In the genomic region with DNA sequence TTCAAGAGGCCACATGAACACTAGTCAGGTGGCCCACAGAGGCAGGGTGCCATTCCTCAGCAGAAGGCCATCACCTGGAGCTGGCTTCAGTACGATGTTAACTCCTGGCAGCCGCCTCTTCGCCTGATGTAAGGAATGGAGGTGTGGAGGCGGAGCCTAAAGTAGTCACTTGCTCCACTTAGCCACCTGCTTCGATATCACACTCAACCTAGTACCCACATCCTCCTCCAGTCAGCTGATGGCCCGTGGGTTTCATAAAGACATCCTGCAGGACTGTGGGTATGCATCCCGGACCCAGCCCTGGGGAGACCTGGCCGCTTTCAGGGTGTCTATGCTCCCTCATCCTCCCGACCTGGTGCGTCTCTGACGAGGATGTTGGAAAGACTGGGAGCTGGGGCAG, we compare ENCODE assay signal across 15 mouse cellular contexts.
"Had no signal": no experiment of that assay in that cellular context is flagged by ENCODE, and none has a peak within 500 bp of the region (broad histone marks: within the 10 kb centered on the region; RNA-seq: fewer than 3 reads in every experiment).

No protein-coding gene starts in this region.

- H3K36me3 ChIP-seq: limb, embryonic 15.5 days; liver, embryonic 12.5 days; midbrain, embryonic 10.5 days; midbrain, embryonic 15.5 days had no signal

- H3K4me3 ChIP-seq: limb, embryonic 15.5 days; liver, embryonic 12.5 days; midbrain, embryonic 10.5 days; midbrain, embryonic 15.5 days had no signal

- H3K27me3 ChIP-seq: limb, embryonic 15.5 days; liver, embryonic 12.5 days; midbrain, embryonic 15.5 days had no signal

- H3K9me3 ChIP-seq: limb, embryonic 15.5 days; liver, embryonic 12.5 days; midbrain, embryonic 10.5 days; midbrain, embryonic 15.5 days had no signal

- ATAC-seq: inflammation-experienced regulatory T-cells, adult 6 months; intestine, postnatal 0 days; liver, embryonic 12.5 days; midbrain, embryonic 15.5 days had no signal

- H3K4me1 ChIP-seq: limb, embryonic 15.5 days; liver, embryonic 12.5 days had no signal

- H3K27ac ChIP-seq: limb, embryonic 15.5 days; liver, embryonic 12.5 days; midbrain, embryonic 10.5 days; stomach, postnatal 0 days had no signal

- DNase-seq: kidney, adult 8-10 months; kidney, postnatal 25 days; layer of hippocampus, postnatal 36 days; lung, embryonic 14.5 days; lung, postnatal 10 days; lung, postnatal 4 days; thymus, adult 18-20 months; thymus, postnatal 14 days had no signal

- H3K9ac ChIP-seq: limb, embryonic 15.5 days; liver, embryonic 12.5 days; lung, embryonic 14.5 days; midbrain, embryonic 15.5 days had no signal

- H3K4me2 ChIP-seq: limb, embryonic 15.5 days; liver, embryonic 12.5 days; lung, embryonic 14.5 days; midbrain, embryonic 15.5 days had no signal
